Mouse (Mus musculus) spleen, adult 18-20 months (tissue): ENCODE data around the gene Exoc7.

Experiments
- DNase-seq, 2 experiments: peaks; one replicate each; pipeline ENCODE4 v3.0.0; 2022; ENCODE audit warnings: mixed read lengths in 2 of 2

Gene Exoc7

DNA sequence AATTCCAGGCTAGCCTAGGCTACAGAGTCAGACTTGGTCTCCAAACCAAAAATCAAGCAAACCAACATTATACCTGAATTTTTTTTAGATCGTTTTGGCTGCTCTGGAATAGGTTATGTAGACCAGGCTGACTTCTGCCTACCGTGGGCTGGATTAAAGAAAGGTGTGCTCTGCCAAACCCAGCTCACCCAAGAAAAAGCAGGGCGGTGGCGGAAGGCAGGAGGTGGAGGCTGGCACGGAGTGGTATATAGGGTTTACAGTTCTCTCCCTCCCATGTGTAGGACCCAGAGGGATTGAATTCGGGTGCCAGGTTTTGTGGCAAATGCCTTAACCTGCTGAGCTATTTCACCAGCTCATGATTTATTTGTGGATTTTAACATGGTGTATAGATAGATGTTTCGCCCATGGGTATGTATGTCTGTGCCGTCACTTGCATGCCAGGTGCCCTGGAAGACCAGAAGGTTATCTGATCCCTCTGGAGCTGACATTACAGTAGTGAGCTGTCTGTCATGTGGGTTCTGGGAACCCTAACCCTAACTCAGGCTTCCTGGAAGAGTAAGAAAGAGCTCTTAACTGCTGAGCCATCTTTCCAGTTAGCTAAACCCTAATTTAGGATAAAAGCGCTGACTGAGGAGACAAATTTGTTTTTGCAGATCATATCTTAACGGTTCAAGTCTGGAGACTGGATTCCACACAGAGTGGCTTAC is at the start of gene Exoc7:
TSS of gene Exoc7 (minus strand) at position 215 of the 707 bp plus-strand sequence.
- DNase-seq, result no peak

DNA sequence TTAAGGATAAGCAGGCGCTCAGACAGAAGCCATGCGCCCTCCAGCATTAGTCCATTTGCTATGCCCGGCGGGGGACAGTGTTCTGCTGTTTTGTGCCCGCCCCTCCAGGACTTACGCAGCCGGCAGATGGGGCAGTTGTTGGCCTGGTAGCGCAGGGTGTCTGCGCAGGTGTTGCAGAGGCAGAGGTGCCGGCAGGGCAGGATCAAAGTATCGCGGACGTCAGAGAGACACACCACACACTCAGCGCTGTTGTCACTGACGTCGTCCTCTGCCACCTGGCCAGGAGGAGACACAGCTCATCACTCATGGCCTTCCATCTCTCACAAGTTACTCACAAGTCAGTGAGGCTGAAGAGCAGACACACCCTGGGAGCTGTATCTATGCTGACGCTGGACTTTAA is 47.5 kb upstream of the Exoc7 start:
- DNase-seq, result no peak

DNA sequence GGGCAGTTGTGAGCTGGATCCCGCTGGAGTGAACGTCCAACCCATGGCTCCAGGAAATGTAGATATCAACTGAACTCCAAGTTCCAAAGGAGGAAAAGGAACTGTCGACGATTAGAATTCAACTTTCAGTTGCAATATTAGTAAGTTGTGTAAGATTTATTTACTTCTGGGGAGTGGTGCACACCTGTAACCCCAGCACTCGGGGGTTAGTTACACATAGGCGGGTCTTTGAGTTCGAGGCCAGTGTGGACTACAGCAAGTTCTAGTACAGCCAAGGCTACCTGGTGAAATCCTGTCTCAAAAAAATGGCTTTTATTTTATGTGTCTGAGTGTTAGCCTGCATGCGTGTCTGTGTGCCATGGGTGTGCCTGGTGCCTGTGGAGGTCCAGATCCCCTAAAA is 46.5 kb upstream of the Exoc7 start:
- DNase-seq, result no peak

DNA sequence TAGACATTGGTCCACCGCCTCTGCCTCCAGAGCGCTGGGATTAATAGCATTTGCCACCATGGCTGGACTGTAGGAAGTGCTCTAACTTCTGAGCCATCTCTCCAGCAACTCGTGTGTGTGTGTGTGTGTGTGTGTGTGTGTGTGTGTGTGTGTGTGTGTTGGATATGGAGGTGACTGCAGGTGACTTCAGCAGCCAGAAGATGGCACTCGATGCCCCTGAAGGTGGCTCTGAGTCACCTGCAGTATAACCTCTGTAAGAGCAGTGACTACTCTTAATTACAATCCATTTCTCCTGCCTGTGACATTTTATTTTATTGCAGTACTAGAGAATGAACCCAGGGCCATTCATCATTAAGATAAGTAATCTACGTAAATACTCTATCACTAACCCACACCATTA is 44.3 kb upstream of the Exoc7 start:
- no peak for DNase-seq

DNA sequence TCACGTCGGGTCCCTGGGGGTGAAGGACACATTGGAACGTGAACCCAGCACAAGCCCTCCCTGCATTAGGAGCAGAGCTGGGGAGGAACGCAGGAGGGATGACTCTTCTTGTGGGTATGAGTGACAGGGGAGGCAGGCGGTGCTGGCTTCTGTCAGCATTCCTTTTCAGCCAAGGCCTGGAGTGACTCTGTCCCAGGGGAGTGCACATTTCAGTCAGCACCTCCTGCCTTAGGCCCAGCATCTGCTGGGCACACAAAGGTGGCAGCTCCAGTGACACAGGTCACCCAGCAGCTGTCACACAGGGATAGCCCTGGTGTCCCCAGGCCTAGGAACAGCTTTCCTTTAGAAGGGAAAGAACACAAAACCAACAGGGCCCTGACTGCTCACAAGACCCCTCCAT is 40.9 kb upstream of the Exoc7 start:
- DNase-seq, result no peak

DNA sequence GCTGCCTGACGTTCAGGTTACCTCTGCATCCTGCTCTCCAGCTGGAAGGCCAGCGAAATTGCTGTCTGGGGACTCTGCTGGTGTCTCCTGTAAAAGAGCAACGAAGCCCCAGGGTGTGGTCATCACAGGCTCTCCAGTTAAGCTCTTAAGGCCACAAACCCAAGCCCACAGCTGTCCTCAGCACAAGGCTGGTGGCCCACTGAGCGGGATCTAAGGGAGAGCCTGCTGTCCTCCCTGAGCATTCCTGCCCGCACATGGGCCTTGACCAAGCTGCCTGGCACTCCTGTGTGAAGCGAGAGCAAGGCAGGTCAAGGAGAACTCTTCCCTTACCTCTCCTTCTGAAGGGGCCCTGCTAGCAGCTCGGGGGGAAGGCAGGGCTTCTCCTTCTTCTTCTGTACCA is 40.0 kb upstream of the Exoc7 start:
- no peak for DNase-seq

DNA sequence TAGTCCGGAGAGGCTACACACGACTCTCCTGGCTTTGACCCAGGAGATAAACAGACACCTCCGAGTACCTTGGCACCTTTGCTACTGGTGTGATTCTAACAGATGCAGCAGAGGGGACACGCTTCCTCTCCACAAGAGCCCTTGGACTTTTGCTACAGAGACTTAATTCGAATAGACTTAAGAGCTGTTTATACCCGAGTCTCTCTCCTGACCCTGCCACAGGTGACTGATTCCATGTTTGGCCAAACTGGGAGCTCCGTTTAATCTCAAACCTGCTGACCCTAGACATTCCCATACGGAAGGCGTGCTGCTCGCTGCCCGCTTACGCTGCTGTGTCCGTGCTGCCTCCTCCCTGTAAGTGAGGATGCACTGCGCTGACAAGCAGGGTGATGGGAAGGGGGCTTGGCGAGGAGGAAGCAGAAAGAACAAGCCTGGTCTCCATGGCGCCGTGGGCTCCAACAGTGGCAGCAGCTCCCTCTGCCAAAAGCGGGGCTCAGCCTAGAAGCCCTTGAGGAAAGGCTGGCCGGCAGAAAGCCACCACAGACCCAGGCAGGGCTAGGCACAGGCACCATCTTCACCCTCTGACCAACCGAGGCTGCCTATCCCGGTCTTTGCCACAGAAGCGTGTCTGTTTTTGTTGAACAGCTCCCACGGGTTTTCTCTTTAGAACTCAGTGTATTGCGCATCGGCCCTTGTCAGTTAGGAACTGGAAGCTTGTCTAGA is 35.2 kb upstream of the Exoc7 start:
- no peak for DNase-seq

DNA sequence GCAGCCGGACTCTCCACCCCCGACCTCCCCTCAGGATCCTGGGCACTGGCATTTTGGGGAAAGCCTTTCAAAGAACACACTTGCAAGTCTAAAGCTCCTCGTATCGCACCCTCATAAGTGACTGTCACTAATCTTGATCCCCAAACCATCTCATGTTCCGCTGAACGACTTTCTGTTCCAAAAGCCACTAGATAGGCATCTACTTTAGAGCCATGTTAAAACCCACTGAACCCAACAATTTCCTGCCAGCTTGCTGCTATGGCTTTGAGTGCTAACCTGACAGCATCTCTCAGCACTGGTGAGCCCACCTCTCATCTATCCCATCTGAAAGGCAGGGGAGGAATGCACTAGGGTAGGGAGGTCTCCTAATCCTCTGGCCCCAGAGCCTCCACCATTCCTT is 30.5 kb upstream of the Exoc7 start:
- no peak for DNase-seq

DNA sequence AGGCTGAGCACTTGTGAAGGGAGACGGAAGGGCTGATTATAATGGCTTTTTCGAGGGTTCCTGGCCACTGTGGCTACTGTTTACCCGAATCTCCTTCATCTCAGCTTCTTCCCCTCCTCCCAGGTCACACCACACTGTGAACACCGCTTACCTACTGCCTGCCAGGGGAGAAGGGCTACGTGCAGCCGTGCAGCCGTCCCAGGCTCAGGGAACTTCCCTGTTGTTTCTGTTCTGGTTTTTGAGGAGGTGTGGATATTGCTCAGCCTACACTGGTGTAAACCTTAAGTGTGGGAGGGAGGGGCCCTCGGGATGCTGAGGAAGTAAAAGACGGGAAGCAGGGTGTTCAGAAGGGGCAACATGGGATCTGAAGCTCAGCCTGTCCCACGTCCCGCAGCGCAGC is 30.0 kb upstream of the Exoc7 start:
- DNase-seq, result no peak

DNA sequence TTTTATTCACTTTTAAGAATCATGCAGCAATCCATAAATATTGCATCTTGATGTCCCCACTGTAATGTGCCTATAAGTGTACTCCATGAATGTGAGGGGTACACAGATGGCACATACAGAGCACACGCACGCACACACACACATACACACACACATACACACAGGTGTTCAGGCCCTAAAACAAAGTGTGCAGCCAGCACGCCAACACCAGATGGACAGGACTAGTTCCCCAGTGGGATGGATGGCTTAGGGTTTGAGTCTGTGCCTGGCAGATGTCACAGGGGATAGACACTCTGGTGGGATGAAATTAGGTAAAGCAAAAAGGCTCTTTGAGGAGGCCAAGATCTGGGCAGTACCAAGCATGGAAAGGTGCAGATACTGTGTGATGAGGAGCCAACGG is 29.4 kb upstream of the Exoc7 start:
- no peak for DNase-seq

DNA sequence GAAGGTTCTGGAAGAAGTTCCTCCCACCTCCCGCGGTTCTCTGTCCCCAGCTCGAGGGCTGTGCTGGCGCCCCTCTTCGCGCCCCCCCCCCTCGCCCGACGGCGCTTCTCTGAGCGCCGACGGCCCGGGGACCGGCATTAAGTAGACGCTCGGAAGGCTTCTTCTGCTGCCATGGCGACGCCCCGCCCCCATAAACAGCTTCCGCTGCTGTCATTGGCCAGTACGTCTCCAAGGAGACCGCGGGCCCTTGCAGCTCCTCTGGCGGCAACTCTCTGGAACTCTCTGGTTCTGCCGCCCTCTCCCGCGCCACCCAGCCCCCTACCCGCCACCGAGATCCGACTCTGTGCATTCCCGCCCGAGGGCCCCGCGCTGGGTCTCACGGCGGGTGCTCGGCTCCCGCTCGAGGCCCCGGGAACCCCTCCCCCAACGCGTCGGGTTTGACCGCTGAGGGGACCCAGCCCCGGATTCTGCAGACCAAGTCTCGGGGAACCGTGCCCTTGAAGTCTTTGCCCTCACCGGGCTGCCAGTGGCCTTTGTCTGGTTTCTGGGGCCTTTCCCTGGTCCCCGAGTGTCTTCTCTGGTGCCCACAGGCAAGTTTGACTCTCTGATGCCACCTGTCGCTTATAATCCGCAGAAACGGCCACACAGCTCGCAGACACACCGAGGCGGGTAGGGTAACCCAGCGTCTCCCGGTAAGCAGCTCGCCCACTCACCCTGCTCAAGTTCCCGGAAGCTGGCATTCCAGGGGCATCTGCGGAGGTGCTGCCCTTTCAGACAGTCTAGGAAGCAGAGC is 28.4 kb upstream of the Exoc7 start, which contains the start of gene Foxj1:
TSS of gene Foxj1 (minus strand) at position 156 of the 793 bp plus-strand sequence.
- peak; percentile 90 to 97 for DNase-seq

DNA sequence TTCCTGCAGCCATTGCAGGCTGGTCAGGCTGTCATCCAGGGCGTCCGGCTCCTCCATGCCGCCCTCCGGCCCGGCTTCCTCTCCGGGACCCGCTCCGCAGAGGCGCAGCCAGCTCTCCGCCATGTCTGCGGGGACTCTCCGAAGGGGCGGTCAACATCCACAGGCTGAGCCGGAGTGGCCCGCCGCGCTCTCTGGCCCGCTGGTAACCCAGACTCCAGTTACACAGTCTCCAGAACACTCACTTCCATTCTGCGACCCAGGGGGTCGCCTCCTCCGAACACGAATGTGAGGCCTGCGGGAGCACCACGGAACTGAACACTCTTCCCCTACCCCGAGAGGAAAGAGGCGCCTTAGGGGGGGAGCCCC is 27.4 kb upstream of the Exoc7 start:
- DNase-seq, result no peak

DNA sequence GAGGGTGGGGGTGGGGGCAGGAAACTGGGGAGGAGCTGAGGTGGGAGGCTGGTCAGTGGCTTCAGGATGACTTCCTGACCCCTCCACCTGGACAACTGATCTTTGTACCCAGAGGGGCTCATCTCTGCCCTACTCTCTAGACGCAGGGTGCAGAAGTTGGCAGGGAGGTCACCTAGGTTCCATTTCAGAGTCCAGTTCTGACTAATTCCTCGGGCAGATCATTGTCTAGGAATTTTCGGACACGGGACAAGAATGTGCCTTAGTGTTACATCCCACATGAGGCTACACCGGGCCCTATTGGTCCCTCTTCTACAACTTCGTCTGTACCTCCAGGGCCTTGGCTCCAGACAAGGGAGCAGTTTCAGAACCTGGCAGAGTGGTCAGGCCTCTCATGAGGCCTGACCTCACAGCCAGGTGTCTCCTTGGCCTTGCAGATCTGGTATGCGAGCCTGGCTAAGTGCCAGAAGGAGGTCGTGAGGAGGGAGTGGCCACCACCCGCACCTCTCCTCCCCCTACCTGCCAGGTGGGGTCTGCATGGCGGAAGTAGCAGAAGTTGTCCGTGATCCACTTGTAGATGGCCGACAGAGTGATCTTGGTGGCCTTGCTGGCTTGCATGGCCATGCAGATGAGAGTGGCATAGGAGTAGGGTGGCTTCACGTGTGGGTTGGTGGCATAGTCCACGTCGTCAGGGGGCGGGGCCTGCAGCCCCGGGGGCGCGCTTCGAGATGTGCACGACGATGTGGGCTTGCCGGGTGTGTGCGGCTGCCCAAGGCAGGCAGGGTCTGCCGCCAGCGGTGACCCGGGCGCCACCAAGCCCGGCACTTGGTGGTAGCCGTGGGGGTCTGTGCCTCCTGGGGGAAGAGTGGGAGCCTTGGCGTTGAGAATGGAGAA is 26.7 kb upstream of the Exoc7 start:
- no peak for DNase-seq

DNA sequence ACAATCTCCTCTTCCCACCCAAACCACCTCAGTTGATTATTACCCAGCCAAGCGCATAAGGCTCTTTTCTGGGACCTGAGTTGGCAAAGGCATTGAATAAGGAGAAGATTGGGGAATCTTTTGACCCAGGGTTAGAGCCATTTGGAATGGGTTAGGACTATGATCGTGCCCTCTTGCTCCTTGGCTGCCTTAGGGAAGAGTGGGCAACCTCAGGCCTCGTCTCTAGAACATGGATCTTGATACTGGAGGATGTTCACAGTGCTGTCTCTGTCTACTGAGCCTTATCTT is 25.9 kb upstream of the Exoc7 start:
- no peak for DNase-seq

DNA sequence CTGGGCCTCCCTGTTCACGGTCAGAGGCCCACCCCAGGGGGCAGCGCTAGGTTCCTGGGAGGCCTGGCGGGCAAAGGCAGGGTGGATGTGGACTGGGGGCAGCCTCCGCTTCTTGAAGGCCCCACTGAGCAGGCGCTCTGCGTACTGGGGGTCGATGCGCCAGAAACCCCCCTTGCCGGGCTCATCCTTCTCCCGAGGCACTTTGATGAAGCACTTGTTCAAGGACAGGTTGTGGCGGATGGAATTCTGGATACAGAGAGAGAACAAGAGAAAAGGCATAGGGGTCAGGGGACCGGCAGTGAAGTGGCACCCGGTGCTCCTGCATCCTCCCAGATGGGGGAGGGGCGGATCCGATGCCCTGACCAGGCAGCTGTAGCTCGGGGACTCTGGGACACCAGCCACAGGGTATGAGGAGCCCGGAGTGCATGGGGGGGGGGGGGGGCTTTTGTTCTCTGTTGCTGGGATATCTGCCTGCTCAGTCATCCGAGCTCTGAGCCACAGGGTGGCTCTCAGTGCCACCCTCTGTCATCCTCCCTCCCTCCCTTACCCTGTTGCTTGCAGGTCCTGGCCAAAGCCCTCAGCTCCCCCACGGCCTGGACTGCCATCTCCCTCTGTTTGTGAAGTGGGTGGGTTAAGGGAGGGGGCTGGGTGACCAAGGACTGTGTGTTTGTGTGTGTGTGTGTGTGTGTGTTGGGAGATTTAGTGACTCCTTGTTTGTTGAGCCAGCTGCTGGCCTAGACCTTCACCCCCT is 25.4 kb upstream of the Exoc7 start:
- no peak for DNase-seq

DNA sequence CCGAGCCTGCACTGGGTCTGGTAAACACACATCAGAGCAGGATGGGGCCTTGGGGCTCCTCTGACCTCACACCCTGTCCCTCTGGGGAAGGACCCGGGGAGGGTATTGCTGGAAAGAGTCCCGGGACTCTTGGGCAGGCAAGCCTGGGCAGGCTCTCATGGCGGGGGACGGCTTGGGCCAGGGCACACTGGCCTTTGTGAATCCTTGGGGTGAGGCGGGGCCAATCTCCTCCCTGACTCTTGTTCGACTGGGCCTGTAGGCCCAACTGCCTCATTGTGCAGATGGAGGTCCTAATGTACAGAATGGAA is 23.1 kb upstream of the Exoc7 start:
- DNase-seq, result no peak

DNA sequence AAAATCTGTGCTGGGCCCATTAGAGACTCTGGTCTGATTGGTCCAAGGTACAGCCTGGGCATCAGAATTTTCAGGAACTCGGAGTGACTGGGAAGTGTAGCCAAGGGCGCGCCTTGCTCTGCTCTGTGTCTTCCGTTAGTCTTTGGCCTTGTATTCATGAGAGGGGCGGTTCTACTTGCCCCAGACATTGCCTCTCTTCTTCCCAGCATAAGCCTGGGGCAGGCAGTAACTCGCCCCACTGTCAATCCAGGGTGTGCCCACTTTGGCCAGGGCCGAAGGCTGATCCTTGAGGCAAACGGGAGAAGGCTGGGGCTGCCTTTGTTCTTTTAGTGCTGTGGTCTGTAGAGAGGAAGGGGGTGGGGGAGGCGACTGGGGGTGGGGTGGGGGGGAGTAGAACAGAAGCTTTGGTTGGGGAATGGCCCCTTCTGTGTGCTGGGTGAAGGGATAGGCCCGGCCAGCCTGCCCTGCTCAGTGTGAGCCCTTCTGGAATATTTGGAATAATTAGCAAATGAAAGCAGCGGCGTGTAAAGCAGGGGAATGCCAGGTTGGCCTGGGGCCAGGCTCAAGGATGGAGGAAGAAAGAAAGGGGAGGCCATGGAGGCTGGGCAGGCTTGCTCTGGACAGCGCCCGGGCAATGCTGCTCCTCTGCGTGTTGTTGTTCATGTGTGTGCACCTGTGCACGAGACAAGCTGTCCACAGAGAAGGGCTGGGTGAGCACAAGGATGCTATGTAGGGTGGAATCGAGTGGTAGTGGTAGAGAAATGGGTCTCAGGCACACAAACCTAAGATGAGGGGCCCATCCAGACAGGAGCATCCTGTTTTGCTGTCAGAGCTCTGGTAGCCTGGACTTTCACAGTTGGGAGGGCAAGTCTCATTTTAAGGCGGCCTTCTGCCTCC is 22.5 kb upstream of the Exoc7 start:
- DNase-seq, result no peak

DNA sequence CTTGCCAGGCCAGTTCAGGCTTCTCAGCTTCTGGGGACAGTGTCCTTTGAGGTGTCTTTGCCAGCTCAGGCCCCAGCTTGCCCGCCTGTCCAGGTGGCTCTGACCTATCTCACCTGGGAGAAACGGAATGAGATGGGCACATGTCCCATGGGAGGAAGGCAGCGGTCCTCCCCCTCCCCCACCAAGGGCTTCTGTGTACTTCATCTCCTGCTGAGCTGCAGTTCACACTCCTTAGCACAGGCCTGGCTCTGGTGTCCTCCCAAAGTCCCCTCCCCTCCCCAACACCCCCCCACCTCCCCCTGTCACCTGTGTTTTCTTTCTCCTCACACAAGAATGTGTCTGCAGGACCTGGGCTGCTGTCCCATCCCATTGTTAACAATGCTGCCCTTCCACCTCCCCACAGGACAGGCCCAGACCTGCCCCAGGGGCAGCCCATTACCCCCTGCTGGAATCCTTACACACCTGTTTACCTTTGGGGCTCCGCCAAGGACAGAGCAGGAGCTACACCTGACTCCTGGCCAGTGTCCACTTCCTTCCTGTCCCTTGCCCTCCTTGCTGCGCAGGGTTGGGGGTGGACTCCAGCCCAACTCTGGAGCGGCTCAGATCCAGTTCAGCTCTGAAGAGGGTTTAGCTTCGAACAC is 20.1 kb upstream of the Exoc7 start:
- no peak for DNase-seq

DNA sequence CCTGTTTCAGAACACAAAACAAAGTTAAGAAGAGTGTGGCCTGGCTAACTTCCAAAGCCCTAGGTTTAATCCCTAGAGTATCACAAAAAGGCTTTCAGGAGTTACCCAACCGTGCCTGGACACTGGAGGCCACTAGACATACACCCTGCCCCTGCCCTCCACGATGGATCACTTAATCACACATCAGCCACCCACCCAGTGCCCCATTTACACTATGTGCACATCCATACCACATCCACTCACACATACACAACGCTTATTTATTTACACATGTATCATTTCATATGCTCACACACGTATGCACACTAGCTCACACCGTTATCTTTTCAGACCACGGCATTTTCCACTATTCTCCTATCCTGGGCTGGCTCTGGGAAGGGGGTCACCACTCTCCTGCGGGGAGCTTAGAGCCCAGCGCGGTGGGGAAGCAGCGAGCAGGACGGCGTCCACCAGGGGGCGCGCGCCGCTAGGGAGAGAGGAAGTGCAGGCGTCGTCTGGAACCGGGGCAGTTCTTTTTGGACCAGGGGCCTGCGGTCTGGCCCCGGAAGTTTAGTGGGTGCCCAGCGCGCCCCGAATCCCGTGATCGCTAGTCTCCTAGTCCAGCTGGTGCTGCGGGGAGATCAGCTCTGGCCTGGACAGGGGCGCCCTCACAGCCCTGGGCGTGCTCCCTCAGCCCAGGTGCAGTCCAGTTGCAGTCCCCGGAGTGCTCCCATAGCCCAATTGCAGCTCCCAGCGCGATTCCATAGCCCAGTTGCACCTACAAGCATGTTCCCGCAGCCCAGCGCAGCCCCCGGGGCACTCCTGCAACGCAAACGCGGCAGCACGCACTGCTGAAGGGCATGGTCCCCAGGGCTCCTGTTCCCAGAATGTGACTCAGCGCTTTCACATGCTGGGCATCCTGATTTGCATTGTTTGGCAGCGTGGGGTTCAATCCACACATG is 12.0 kb upstream of the Exoc7 start:
- DNase-seq, result peak; percentile 73 to 93

DNA sequence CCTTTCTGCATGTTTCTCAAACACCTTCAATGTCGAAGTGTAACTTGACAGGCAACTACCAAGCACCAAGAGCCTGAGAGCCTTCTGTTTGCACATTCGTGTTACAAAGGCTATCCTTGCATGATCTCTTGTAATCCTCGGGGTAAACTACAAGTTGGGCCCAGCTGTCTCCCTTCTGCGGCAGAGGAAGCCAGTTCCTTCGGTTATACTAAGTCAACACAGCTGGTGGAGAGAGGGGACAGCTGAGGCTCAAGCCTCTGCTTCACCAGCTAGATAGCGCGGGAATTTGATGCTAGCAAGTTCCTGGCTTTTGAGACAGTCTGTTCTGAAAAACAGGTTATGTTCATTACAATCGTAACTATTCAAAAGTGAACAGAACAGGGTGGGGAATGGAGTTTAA is 5.3 kb upstream of the Exoc7 start:
- DNase-seq, result no peak
